Comparison of ENCODE assay signal across 8 mouse cellular contexts in genomic region chr11:43626927-43627645, GRCm38 (mm10). TPM values are rescaled to one million over a fixed set of nuclear protein-coding genes. Genes with fewer than 3 reads are reported as not detected.
DNase-seq lines count a peak whose midpoint lies in the region; ATAC-seq and TF ChIP-seq lines count a peak whose summit lies in the region.
"Had no signal": no experiment of that assay in that cellular context is flagged by ENCODE, and none has a peak within 500 bp of the region (broad histone marks: within the 10 kb centered on the region; RNA-seq: fewer than 3 reads in every experiment).

No protein-coding gene starts in this region.

- no peak overlapping the region for H3K4me3 ChIP-seq in liver, adult 2 months (ENCODE audit: insufficient read depth, low read depth, low read length)
- no peak overlapping the region for H3K4me3 ChIP-seq in forebrain, embryonic 11.5 days (ENCODE audit: low read depth, low read length)
- H3K4me3 ChIP-seq in intestine, postnatal 0 days (ENCODE audit: low read depth, low read length): no peak overlapping the region; the same call in 1 of the 2 replicates
- H3K4me3 ChIP-seq in stomach, embryonic 14.5 days (ENCODE audit: low read depth, low read length): no peak overlapping the region

- no peak for ATAC-seq in forebrain, embryonic 11.5 days (replicated peaks; ENCODE audit: low FRiP score)
- no peak for ATAC-seq in intestine, postnatal 0 days
- no peak for ATAC-seq in stomach, embryonic 14.5 days (ENCODE audit: insufficient number of reproducible peaks, insufficient read depth, low FRiP score, low read depth)

- H3K9ac ChIP-seq in liver, adult 2 months (ENCODE audit: low read depth, low read length): no peak overlapping the region
- peak overlapping the region; percentile 37; the same call in 1 of the 2 replicates for H3K9ac ChIP-seq in forebrain, embryonic 11.5 days (ENCODE audit: low read length)
- 0 out of 2 replicates have a peak overlapping the region, but pooled peaks have one; percentile 31 for H3K9ac ChIP-seq in intestine, postnatal 0 days (ENCODE audit: low read depth, low read length)
- H3K9ac ChIP-seq in stomach, embryonic 14.5 days (replicated peaks; ENCODE audit: low read depth, low read length): 0 out of 2 replicates have a peak overlapping the region, but pooled peaks have one; percentile 7

- H3K27ac ChIP-seq in liver, adult 2 months (replicated peaks; ENCODE audit: insufficient read depth, low read depth, low read length): peak overlapping the region; percentile 66
- no peak overlapping the region for H3K27ac ChIP-seq in forebrain, embryonic 11.5 days (ENCODE audit: low read depth, low read length)
- no peak overlapping the region for H3K27ac ChIP-seq in intestine, postnatal 0 days (ENCODE audit: low read depth, low read length)
- H3K27ac ChIP-seq in stomach, embryonic 14.5 days (ENCODE audit: low read length): peak overlapping the region; percentile 49; the same call in 1 of the 2 replicates

- no peaks in the 10 kb centered on the region for H3K9me3 ChIP-seq in forebrain, embryonic 11.5 days (ENCODE audit: control insufficient read depth, low read length)
- H3K9me3 ChIP-seq in intestine, postnatal 0 days (ENCODE audit: control insufficient read depth): no peaks in the 10 kb centered on the region
- no peaks in the 10 kb centered on the region for H3K9me3 ChIP-seq in stomach, embryonic 14.5 days (ENCODE audit: control insufficient read depth, low read depth, low read length)

- H3K4me1 ChIP-seq in liver, adult 2 months (ENCODE audit: control insufficient read depth, insufficient read depth, low read length): peaks cover 9% of the 10 kb centered on the region
- peaks cover 7% of the 10 kb centered on the region; the same call in 1 of the 2 replicates for H3K4me1 ChIP-seq in forebrain, embryonic 11.5 days (replicated peaks; ENCODE audit: control insufficient read depth, insufficient read depth, low read length)
- peaks cover 7% of the 10 kb centered on the region; the same call in 1 of the 2 replicates for H3K4me1 ChIP-seq in intestine, postnatal 0 days (replicated peaks; ENCODE audit: control insufficient read depth, insufficient read depth, low read length)
- H3K4me1 ChIP-seq in stomach, embryonic 14.5 days (ENCODE audit: control insufficient read depth, insufficient read depth, low read length): peaks cover 14% of the 10 kb centered on the region

- no peak for DNase-seq in liver, adult 2 months (ENCODE audit: extremely low read depth, low read depth, low spot score)
- DNase-seq in liver: no peak
- no peak for DNase-seq in forebrain, embryonic 11.5 days (ENCODE audit: low spot score)
- no peak for DNase-seq in right cerebral cortex, adult 2 months (ENCODE audit: low spot score in 2 of 2)
- DNase-seq in adrenal gland, adult 8-10 months: no peak

- no peaks in the 10 kb centered on the region for H3K36me3 ChIP-seq in liver, adult 2 months (ENCODE audit: control insufficient read depth, insufficient read depth, low read length)
- H3K36me3 ChIP-seq in forebrain, embryonic 11.5 days (ENCODE audit: control insufficient read depth, insufficient read depth, low read length): no peaks in the 10 kb centered on the region
- H3K36me3 ChIP-seq in intestine, postnatal 0 days (ENCODE audit: control insufficient read depth, insufficient read depth): no peaks in the 10 kb centered on the region
- H3K36me3 ChIP-seq in stomach, embryonic 14.5 days (ENCODE audit: control insufficient read depth, insufficient read depth, low read length): no peaks in the 10 kb centered on the region

- 47% methylated on average over 18 of the region's 18 CpGs for WGBS in liver, adult 2 months
- WGBS in forebrain, embryonic 11.5 days: 39% methylated on average over 18 of the region's 18 CpGs
- WGBS in intestine, postnatal 0 days: 44% methylated on average over 18 of the region's 18 CpGs
- 35% methylated on average over 18 of the region's 18 CpGs for WGBS in stomach, embryonic 14.5 days

- no peaks in the 10 kb centered on the region for H3K79me2 ChIP-seq in liver, adult 2 months (ENCODE audit: control insufficient read depth, insufficient read depth, low read length)

- no peak for TF ChIP-seq CTCF in liver, adult 2 months (IDR thresholded peaks at IDR 0.05; ENCODE audit: low read depth, low read length)
- TF ChIP-seq CTCF in intestine, postnatal 0 days (IDR thresholded peaks at IDR 0.05; ENCODE audit: low read depth): no peak

- peak overlapping the region; percentile 39; the same call in 1 of the 2 replicates for H3K4me2 ChIP-seq in forebrain, embryonic 11.5 days (ENCODE audit: low read depth, low read length, severe bottlenecking)
- peak overlapping the region; percentile 62 for H3K4me2 ChIP-seq in intestine, postnatal 0 days (replicated peaks; ENCODE audit: low read depth)
- H3K4me2 ChIP-seq in stomach, embryonic 14.5 days (replicated peaks; ENCODE audit: low read depth, low read length): peak overlapping the region; percentile 40

- H3K27me3 ChIP-seq in liver, adult 2 months (ENCODE audit: control insufficient read depth, insufficient read depth, low read length): no peaks in the 10 kb centered on the region
- H3K27me3 ChIP-seq in forebrain, embryonic 11.5 days (ENCODE audit: control insufficient read depth, insufficient read depth, low read length): no peaks in the 10 kb centered on the region
- no peaks in the 10 kb centered on the region for H3K27me3 ChIP-seq in intestine, postnatal 0 days (replicated peaks; ENCODE audit: control insufficient read depth, insufficient read depth, low read length)
- no peaks in the 10 kb centered on the region for H3K27me3 ChIP-seq in stomach, embryonic 14.5 days (ENCODE audit: control insufficient read depth, insufficient read depth, low read length)

- TF ChIP-seq POLR2A in liver, adult 2 months (IDR thresholded peaks at IDR 0.05; ENCODE audit: extremely low read depth, insufficient read depth, low read length): no peak

RNA-seq across cellular contexts. Expression of gene Fabp6, which starts 25.7 kb away (rescaled TPM):
- not detected in 2 replicates for total RNA-seq in liver, adult 2 months (2014; rRNA removed)
- not detected in 2 replicates for polyA plus RNA-seq in liver, adult 2 months (2012; rRNA removed)
- polyA plus RNA-seq in forebrain, embryonic 11.5 days (2014; fragmentation: Nextera tagmentation; extraction: Ambion mirVana): not detected in 2 replicates
- 88.4 and 127 TPM in 2 replicates for polyA plus RNA-seq in intestine, postnatal 0 days (2015; fragmentation: Nextera tagmentation; extraction: Ambion mirVana)
- polyA plus RNA-seq in stomach, embryonic 14.5 days (2014; fragmentation: Nextera tagmentation; extraction: Ambion mirVana): not detected in 2 replicates
- total RNA-seq in adrenal gland, adult 8-10 months (2022): not detected
- total RNA-seq: adrenal gland, postnatal 36 days had no signal

RNA-seq across cellular contexts. Expression of gene 4933415A04Rik, which starts 40.2 kb away (rescaled TPM):
- not detected in 2 replicates for total RNA-seq in liver, adult 2 months (2014; rRNA removed)
- polyA plus RNA-seq in liver, adult 2 months (2012; rRNA removed): not detected in 2 replicates
- polyA plus RNA-seq in forebrain, embryonic 11.5 days (2014; fragmentation: Nextera tagmentation; extraction: Ambion mirVana): 7.4 and 8.5 TPM in 2 replicates
- polyA plus RNA-seq in intestine, postnatal 0 days (2015; fragmentation: Nextera tagmentation; extraction: Ambion mirVana): 5.3 and 7.9 TPM in 2 replicates
- 4.1 and 6.2 TPM in 2 replicates for polyA plus RNA-seq in stomach, embryonic 14.5 days (2014; fragmentation: Nextera tagmentation; extraction: Ambion mirVana)
- total RNA-seq in adrenal gland, adult 8-10 months (2022): under 1 TPM; 0.35 to 0.70 (median 0.41) TPM

RNA-seq across cellular contexts. Expression of gene Pwwp2a, which starts 54.7 kb away (rescaled TPM):
- 11.2 and 12.1 TPM in 2 replicates for total RNA-seq in liver, adult 2 months (2014; rRNA removed)
- 5.5 and 9.3 TPM in 2 replicates for polyA plus RNA-seq in liver, adult 2 months (2012; rRNA removed)
- 44.7 and 46.0 TPM in 2 replicates for polyA plus RNA-seq in forebrain, embryonic 11.5 days (2014; fragmentation: Nextera tagmentation; extraction: Ambion mirVana)
- polyA plus RNA-seq in intestine, postnatal 0 days (2015; fragmentation: Nextera tagmentation; extraction: Ambion mirVana): 12.1 and 12.5 TPM in 2 replicates
- 39.5 and 40.0 TPM in 2 replicates for polyA plus RNA-seq in stomach, embryonic 14.5 days (2014; fragmentation: Nextera tagmentation; extraction: Ambion mirVana)
- total RNA-seq in adrenal gland, adult 8-10 months (2022): 10 to 100 TPM; 28.6 to 46.7 (median 35.5) TPM

Comparison
In these comparisons a context has a peak if more than half of its experiments do, and no peak if none do; other contexts are left out.
1. H3K27ac ChIP-seq: peak in liver, adult 2 months (single experiment) and stomach, embryonic 14.5 days (single experiment); none in forebrain, embryonic 11.5 days (single experiment) and intestine, postnatal 0 days (single experiment).
2. RNA of gene Fabp6, which starts 25.7 kb away (polyA plus RNA-seq): 88.4 to 127 TPM in intestine, postnatal 0 days; not detected in stomach, embryonic 14.5 days, not detected in liver, adult 2 months and not detected in forebrain, embryonic 11.5 days; every median in the first group is over 10 times any median in the second.
3. Peak in every context shown above with its lines, with median percentiles within 50 percentile points of each other: H3K4me2 ChIP-seq.